Mouse (Mus musculus) C2C12 (cell line): Measurements from ENCODE around the gene Mrtfa. TPM values are rescaled to one million over a fixed set of nuclear protein-coding genes. Genes with fewer than 3 reads are reported as not detected.
A peak's percentile ranks its signal among the peaks of the same experiment; 100 is the strongest.

Experiments
- H3K27me3 ChIP-seq: one replicate; pipeline ENCODE4 v1.6.1; 2011; ENCODE audit not compliant: control insufficient read depth, insufficient read depth, insufficient read length
- H3K36me3 ChIP-seq: one replicate; pipeline ENCODE4 v1.6.1; 2011; ENCODE audit not compliant: control insufficient read depth, insufficient read depth
- H3K4me3 ChIP-seq: one replicate; pipeline ENCODE4 v1.5.1; 2011; ENCODE audit warnings: mild to moderate bottlenecking, control low read depth; ENCODE audit not compliant: poor library complexity, insufficient read depth, severe bottlenecking
- H3K79me2 ChIP-seq: one replicate; pipeline ENCODE4 v1.6.1; 2011; ENCODE audit not compliant: control insufficient read depth, insufficient read depth
- H3K79me3 ChIP-seq: one replicate; pipeline ENCODE4 v1.6.1; 2011; ENCODE audit warnings: low read depth, control low read depth
- H3ac ChIP-seq: one replicate; pipeline ENCODE3; 2011; ENCODE audit warnings: low read depth; ENCODE audit not compliant: control insufficient read depth, insufficient read length
- CEBPB ChIP-seq: IDR thresholded peaks from one replicate; pipeline ENCODE4 v1.6.1; 2011; ENCODE audit warnings: low read depth, mild to moderate bottlenecking, control low read depth, moderate library complexity
- CTCF ChIP-seq: IDR thresholded peaks from one replicate; pipeline ENCODE4 v1.5.1; 2011; ENCODE audit not compliant: control insufficient read depth, insufficient read depth, insufficient read length
- FOSL1 ChIP-seq: IDR thresholded peaks from one replicate; pipeline ENCODE4 v1.8.0; 2011; ENCODE audit warnings: mild to moderate bottlenecking, low read length; ENCODE audit not compliant: poor library complexity, insufficient read depth, severe bottlenecking
- MAX ChIP-seq: IDR thresholded peaks from one replicate; pipeline ENCODE4 v1.6.1; 2011; ENCODE audit warnings: mild to moderate bottlenecking, control low read depth
- MYOD1 ChIP-seq: IDR thresholded peaks from one replicate; pipeline ENCODE4 v1.6.1; 2011; ENCODE audit warnings: low read depth; ENCODE audit not compliant: control insufficient read depth, insufficient read length
- MYOG ChIP-seq: IDR thresholded peaks from one replicate; pipeline ENCODE4 v1.6.1; 2011; ENCODE audit not compliant: control insufficient read depth, insufficient read length; ENCODE audit errors: extremely low read depth
- USF1 ChIP-seq: IDR thresholded peaks from one replicate; pipeline ENCODE4 v1.6.1; 2011; ENCODE audit warnings: low read depth, mild to moderate bottlenecking, control low read depth, moderate library complexity
- polyA plus RNA-seq: library from polyadenylated mRNA; unstranded; fragments of >200 nt; fragmentation: generic; extraction: Trizol; gene quantifications from one replicate; pipeline ENCODE4 v1.2.1, GENCODE M21; 2012; ENCODE audit warnings: missing spikeins

The Mrtfa gene
- polyA plus RNA-seq, 1 experiment, result 42.2 TPM

DNA sequence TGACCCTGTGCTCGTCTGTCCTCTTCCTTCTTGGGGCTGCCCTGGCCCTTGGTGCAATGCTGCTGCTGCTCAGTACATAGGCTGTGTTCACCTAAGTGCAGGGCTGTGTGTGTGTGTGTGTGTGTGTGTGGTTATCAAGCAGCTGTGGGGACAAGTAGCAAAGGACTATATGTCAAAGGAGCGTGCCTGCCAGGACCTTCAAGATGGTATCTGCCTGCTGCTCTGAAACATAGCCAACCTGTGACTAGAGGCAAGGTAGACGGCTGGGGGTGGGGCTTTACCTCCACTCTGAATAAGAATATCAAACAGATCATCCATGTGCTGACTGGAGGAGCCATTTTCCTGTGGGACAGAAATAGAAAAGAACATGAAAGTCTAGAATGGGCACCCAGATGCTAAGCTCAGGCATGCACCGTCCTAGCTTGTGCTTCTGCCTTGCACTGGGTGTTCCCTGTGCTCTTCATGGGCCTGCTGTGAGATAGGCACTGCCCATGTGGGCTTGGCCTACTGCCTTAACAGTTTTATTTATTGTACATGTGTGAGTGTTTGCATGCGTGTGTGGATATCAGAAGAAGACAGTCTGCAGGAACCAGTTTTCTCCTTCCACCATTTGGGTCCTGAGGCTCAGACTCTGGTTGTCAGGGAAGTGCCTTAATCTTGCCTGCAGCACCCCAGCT, 175.4 kb downstream of the Mrtfa start:
- no peaks in the 10 kb centered on the region for H3K79me3 ChIP-seq
- no peak overlapping the region for H3K4me3 ChIP-seq
- no peaks in the 10 kb centered on the region for H3K79me2 ChIP-seq
- H3ac ChIP-seq, result no peak overlapping the region
- TF ChIP-seq MYOG (no peak), CEBPB (no peak), USF1 (no peak), MYOD1 (no peak), CTCF (no peak), FOSL1 (no peak), MAX (no peak)
- peaks cover 96% of the 10 kb centered on the region for H3K36me3 ChIP-seq
- H3K27me3 ChIP-seq, result no peaks in the 10 kb centered on the region

DNA sequence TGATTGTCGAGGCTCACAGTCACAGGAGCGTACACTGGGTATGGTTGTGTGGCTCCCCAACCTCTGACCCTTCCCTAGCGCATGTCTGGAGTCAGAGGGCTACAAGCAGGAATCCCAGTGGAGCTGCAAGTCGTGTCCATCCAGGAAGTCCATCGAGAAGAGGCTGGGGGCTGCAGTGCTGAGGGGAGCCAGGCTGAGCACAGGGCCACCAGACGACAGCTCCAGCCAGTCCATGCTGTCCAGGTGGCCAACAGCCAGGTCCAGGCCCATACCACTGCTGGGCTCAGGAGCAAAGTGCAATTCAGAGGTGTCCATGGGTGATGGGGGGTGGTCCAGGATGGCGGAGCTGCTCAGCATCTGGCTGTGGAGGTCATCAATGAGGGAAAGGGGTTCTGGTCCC, 177.4 kb downstream of the Mrtfa start:
- peaks cover 92% of the 10 kb centered on the region for H3K36me3 ChIP-seq
- no peak overlapping the region for H3K4me3 ChIP-seq
- no peaks in the 10 kb centered on the region for H3K27me3 ChIP-seq
- no peaks in the 10 kb centered on the region for H3K79me3 ChIP-seq
- no peaks in the 10 kb centered on the region for H3K79me2 ChIP-seq
- no peak overlapping the region for H3ac ChIP-seq
- TF ChIP-seq MAX (no peak), MYOD1 (no peak)

DNA sequence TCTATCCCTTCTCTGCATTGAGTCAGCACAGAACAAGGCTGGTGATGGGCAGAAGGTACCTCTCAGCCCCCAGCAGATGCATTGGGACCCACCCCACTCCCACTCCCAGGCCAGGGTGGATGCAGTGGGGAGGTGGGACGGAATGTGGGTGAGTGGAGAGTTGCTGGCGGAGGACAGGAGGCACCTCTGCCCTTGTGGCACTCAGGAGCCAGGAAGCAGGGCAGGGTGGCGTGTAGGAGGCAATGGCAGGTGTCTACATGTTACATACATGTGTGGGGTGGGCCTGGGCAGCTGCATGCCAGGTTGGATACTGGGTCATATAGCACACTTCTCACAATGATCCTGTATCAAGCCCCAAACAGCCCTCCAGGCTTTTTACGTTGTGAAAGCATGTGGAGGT, 178.2 kb downstream of the Mrtfa start:
- Histone ChIP-seq H3K4me3 (no peak overlapping the region), H3K36me3 (peaks cover 89% of the 10 kb centered on the region), H3ac (no peak overlapping the region), H3K27me3 (no peaks in the 10 kb centered on the region), H3K79me3 (no peaks in the 10 kb centered on the region), H3K79me2 (no peaks in the 10 kb centered on the region)
- no peak for TF ChIP-seq MYOG

DNA sequence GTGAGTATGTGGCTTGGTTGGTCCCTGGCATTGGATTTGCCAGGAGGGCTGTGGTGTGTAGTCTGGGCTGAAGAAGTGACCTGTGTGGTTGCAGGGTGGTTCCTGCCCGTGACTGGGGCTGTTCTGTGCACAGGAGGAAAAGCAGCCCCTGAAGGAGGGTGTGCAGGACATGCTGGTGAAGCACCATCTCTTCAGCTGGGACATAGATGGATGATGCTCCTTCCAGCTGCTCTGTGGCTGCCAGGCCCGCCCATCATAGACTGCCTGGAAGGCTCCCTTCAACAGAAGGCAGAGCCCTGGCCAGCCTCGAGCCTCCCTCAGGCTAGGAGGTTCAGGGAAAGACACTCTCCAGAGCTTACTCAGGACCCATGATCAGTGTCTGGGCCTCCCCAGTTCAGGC, 179.0 kb downstream of the Mrtfa start:
- Histone ChIP-seq H3K36me3 (peaks cover 84% of the 10 kb centered on the region), H3K4me3 (no peak overlapping the region), H3K79me2 (no peaks in the 10 kb centered on the region), H3K27me3 (no peaks in the 10 kb centered on the region), H3K79me3 (no peaks in the 10 kb centered on the region), H3ac (no peak overlapping the region)
- TF ChIP-seq MAX (no peak), CTCF (no peak), CEBPB (no peak), MYOD1 (no peak), USF1 (no peak), FOSL1 (no peak), MYOG (no peak)

DNA sequence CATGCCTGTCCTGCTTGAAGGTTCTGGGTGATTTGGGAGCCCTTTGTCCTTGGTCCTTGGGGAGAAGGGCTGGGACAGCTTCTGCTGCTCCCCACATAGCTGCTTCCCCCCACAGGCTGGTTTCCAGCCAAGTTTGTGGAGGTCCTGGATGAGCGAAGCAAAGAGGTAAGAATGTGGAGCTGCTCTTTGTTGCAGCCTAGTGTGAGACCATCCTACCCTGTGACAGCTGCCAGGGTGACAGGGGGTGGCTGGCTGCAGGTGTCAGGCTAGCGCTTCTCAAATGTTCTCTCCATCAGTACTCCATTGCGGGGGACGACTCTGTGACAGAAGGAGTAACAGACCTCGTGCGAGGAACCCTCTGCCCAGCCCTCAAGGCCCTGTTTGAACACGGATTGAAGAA, 180.4 kb downstream of the Mrtfa start:
- Histone ChIP-seq H3K36me3 (peaks cover 69% of the 10 kb centered on the region), H3ac (no peak overlapping the region), H3K4me3 (no peak overlapping the region), H3K27me3 (no peaks in the 10 kb centered on the region), H3K79me2 (no peaks in the 10 kb centered on the region), H3K79me3 (no peaks in the 10 kb centered on the region)
- no peak for TF ChIP-seq MAX
- no peak for TF ChIP-seq MYOD1
- no peak for TF ChIP-seq USF1
- no peak for TF ChIP-seq CTCF
- TF ChIP-seq CEBPB, result no peak
- TF ChIP-seq MYOG, result no peak
- TF ChIP-seq FOSL1, result no peak

DNA sequence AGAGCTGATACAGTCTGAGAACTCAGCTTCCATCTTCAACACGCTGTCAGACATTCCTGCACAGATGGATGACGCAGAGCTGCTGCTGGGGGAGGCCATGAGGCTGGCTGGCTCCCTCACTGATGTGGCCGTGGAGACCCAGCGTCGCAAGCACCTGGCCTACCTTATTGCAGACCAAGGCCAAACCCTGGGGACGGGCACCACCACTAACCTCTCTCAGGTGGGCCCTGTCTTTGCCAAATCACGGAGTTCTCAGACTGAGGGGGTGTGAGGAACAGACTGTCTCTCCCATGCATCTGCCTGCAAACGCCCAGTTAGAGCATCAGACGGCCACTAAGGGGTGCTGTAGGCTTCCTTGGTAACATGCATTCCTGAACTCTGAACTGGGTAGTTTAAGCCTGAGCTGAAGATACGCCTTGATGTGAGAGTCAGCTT, 181.9 kb downstream of the Mrtfa start:
- Histone ChIP-seq H3ac (no peak overlapping the region), H3K79me3 (no peaks in the 10 kb centered on the region), H3K79me2 (no peaks in the 10 kb centered on the region), H3K36me3 (peaks cover 57% of the 10 kb centered on the region), H3K4me3 (no peak overlapping the region), H3K27me3 (no peaks in the 10 kb centered on the region)
- TF ChIP-seq FOSL1 (no peak), CTCF (peak; percentile 33)

DNA sequence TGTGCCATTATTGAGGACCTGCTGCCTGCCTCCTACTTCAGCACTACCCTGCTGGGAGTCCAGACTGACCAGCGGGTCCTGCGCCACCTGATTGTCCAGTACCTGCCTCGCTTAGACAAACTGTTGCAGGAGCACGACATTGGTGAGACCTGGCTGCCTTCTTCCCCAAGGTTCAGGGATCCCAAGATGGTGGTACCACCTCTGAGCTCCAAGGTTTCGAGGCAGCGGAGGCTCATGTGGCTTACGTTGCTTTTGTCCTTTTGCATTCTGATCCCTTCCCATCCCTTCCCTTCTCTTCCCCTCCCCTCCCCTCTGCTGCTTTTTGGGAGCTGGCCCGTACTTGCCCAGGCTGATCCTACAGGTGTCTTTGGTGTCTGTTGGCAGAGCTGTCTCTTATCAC, 182.7 kb downstream of the Mrtfa start:
- Histone ChIP-seq H3K27me3 (no peaks in the 10 kb centered on the region), H3K4me3 (no peak overlapping the region), H3K79me3 (no peaks in the 10 kb centered on the region), H3ac (no peak overlapping the region), H3K79me2 (no peaks in the 10 kb centered on the region), H3K36me3 (peaks cover 56% of the 10 kb centered on the region)
- TF ChIP-seq CEBPB, result no peak
- TF ChIP-seq MYOG, result no peak
- no peak for TF ChIP-seq FOSL1
- TF ChIP-seq MYOD1, result no peak
- no peak for TF ChIP-seq MAX
- no peak for TF ChIP-seq CTCF
- no peak for TF ChIP-seq USF1
